Mouse (Mus musculus) adrenal gland, adult 8-10 months (tissue): ENCODE results near the gene Fam213a. TPM values are rescaled to one million over a fixed set of nuclear protein-coding genes. Genes with fewer than 3 reads are reported as not detected.
A peak's percentile ranks its signal among the peaks of the same experiment; 100 is the strongest.

Source experiments
- DNase-seq: peaks from one replicate; pipeline ENCODE4 v3.0.0; 2022
- total RNA-seq, 4 experiments: library from RNA; stranded (reverse); gene quantifications; 2 replicates each; pipeline ENCODE4 v1.2.4; 2022

Fam213a gene
- total RNA-seq, 4 experiments from 2014 or later = 39.2 to 77.5 (median 71.6) TPM

- DNase-seq = no peak
These were observed 9.1 kb downstream of the Fam213a start for GRCm38 (mm10) chr14:41004201-41005141.

GRCm38 (mm10) chr14:41001576-41001975 is 12.0 kb downstream of the Fam213a start:
- DNase-seq = no peak

GRCm38 (mm10) chr14:41000801-41001200 is 12.8 kb downstream of the Fam213a start:
- no peak for DNase-seq

- DNase-seq = no peak
These were observed 13.5 kb downstream of the Fam213a start for GRCm38 (mm10) chr14:40999904-41000645.

GRCm38 (mm10) chr14:40996171-40996570 is 17.4 kb downstream of the Fam213a start:
- DNase-seq = no peak

- DNase-seq = no peak
These were observed 21.1 kb downstream of the Fam213a start for GRCm38 (mm10) chr14:40992464-40992863.

- no peak for DNase-seq
These were observed 24.8 kb downstream of the Fam213a start for GRCm38 (mm10) chr14:40988780-40989179.

- DNase-seq = no peak
These were observed 26.4 kb downstream of the Fam213a start for GRCm38 (mm10) chr14:40987184-40987583.

GRCm38 (mm10) chr14:40985635-40986034 is 28.0 kb downstream of the Fam213a start:
- DNase-seq = no peak

- DNase-seq = no peak
These were observed 33.9 kb downstream of the Fam213a start for GRCm38 (mm10) chr14:40979723-40980122.

GRCm38 (mm10) chr14:40979002-40979401 is 34.6 kb downstream of the Fam213a start:
- DNase-seq = no peak

GRCm38 (mm10) chr14:40975127-40975721 is 38.4 kb downstream of the Fam213a start:
- DNase-seq = peak; percentile 47

GRCm38 (mm10) chr14:40968051-40968450 is 45.5 kb downstream of the Fam213a start:
- no peak for DNase-seq

GRCm38 (mm10) chr14:40967598-40967900 is 46.0 kb downstream of the Fam213a start:
- no peak for DNase-seq

- DNase-seq = peak; percentile 98
These were observed 46.6 kb downstream of the Fam213a start for GRCm38 (mm10) chr14:40966862-40967597.

GRCm38 (mm10) chr14:40966392-40966861 is 47.2 kb downstream of the Fam213a start, which contains the start of gene Tspan14:
Tspan14 (minus strand) TSS chr14:40966807.
- no peak for DNase-seq

- DNase-seq = peak; percentile 36
These were observed 47.9 kb downstream of the Fam213a start for GRCm38 (mm10) chr14:40965507-40966356.

GRCm38 (mm10) chr14:40964881-40965280 is 48.7 kb downstream of the Fam213a start:
- no peak for DNase-seq

GRCm38 (mm10) chr14:40964214-40964610 is 49.4 kb downstream of the Fam213a start:
- DNase-seq = no peak

GRCm38 (mm10) chr14:40963501-40964213 is 49.9 kb downstream of the Fam213a start:
- no peak for DNase-seq
